Mouse (Mus musculus) liver, embryonic 14.5 days (tissue): ENCODE measurements around the gene Olfr414.

Source experiments
- CTCF ChIP-seq: IDR thresholded peaks from 2 replicates; pipeline ENCODE4 v1.5.1; 2016; ENCODE audit warnings: antibody characterized with exemption, low read depth, control low read depth
- EP300 ChIP-seq: IDR thresholded peaks from 2 replicates; pipeline ENCODE4 v1.6.1; 2016; ENCODE audit warnings: antibody characterized with exemption, low read depth

GRCm38 (mm10) chr1:174469736-174470135 is 45.9 kb downstream of the Olfr414 start:
- peak; percentile 80 for TF ChIP-seq CTCF
- no peak for TF ChIP-seq EP300
